20 mouse cellular contexts compared by ENCODE assay signal in genomic region chr2:160745497-160745896, GRCm38 (mm10). TPM values are rescaled to one million over a fixed set of nuclear protein-coding genes. Genes with fewer than 3 reads are reported as not detected.
DNase-seq lines count a peak whose midpoint lies in the region; ATAC-seq and TF ChIP-seq lines count a peak whose summit lies in the region.
"Had no signal": no experiment of that assay in that cellular context is flagged by ENCODE, and none has a peak within 500 bp of the region (broad histone marks: within the 10 kb centered on the region; RNA-seq: fewer than 3 reads in every experiment).

No protein-coding gene starts in this region.

- no peaks in the 10 kb centered on the region for H3K27me3 ChIP-seq in heart, adult 2 months (ENCODE audit: control insufficient read depth, insufficient read depth, low read length)
- H3K27me3 ChIP-seq in liver, adult 2 months (ENCODE audit: control insufficient read depth, insufficient read depth, low read length): no peaks in the 10 kb centered on the region
- H3K27me3 ChIP-seq in liver, embryonic 12.5 days (replicated peaks): no peaks in the 10 kb centered on the region
- H3K27me3 ChIP-seq: limb, embryonic 13.5 days; midbrain, embryonic 12.5 days had no signal

- no peak for ATAC-seq in liver, embryonic 12.5 days
- peak; percentile 12 to 33; a peak in 3 of 4 replicates for ATAC-seq in hematopoietic stem cell, adult 5-6 weeks (replicated peaks in 1 of 2; ENCODE audit: insufficient read depth in 1 of 2, low FRiP score in 2 of 2, low TSS enrichment in 1 of 2, low read depth in 1 of 2, poor library complexity in 2 of 2, severe bottlenecking in 2 of 2)
- ATAC-seq: forebrain, embryonic 14.5 days had no signal

- peaks cover 17% of the 10 kb centered on the region for H3K79me2 ChIP-seq in heart, adult 2 months (replicated peaks; ENCODE audit: control insufficient read depth, insufficient read depth, low read length)
- peaks cover 37% of the 10 kb centered on the region; the same call in 1 of the 2 replicates for H3K79me2 ChIP-seq in liver, adult 2 months (ENCODE audit: control insufficient read depth, insufficient read depth, low read length)

- no peak for DNase-seq in heart, adult 2 months
- no peak for DNase-seq in heart, adult 9 months (ENCODE audit: low spot score in 2 of 2)
- DNase-seq in liver, adult 2 months (ENCODE audit: extremely low read depth, low read depth, low spot score): no peak
- peak; percentile 64 for DNase-seq in CD4-positive helper T cell, adult 2 months (ENCODE audit: low read depth, low spot score)
- no peak for DNase-seq in cerebellum, postnatal 25 days
- DNase-seq in layer of hippocampus, adult 9-11 months: no peak
- DNase-seq: cerebellum, adult 9-10 months; heart, adult 18-20 months; kidney, adult 18-20 months; kidney, postnatal 4 days; lung, adult 2 months; right cerebral cortex, postnatal 14 days; thymus, postnatal 36 days had no signal

- TF ChIP-seq POLR2A in heart, adult 2 months (IDR thresholded peaks at IDR 0.05; ENCODE audit: insufficient read depth, low read depth, low read length): no peak
- TF ChIP-seq POLR2A in liver, adult 2 months (IDR thresholded peaks at IDR 0.05; ENCODE audit: extremely low read depth, insufficient read depth, low read length): no peak

- H3K4me3 ChIP-seq in heart, adult 2 months: no peak overlapping the region
- H3K4me3 ChIP-seq in liver, adult 2 months (ENCODE audit: insufficient read depth, low read depth, low read length): no peak overlapping the region
- no peak overlapping the region for H3K4me3 ChIP-seq in liver, embryonic 12.5 days
- H3K4me3 ChIP-seq: limb, embryonic 13.5 days; midbrain, embryonic 12.5 days; myocyte had no signal

- H3K9ac ChIP-seq in heart, adult 2 months (ENCODE audit: low read depth, low read length): peak overlapping the region; percentile 5; the same call in 1 of the 2 replicates
- no peak overlapping the region for H3K9ac ChIP-seq in liver, adult 2 months (ENCODE audit: low read depth, low read length)
- H3K9ac ChIP-seq in liver, embryonic 12.5 days: no peak overlapping the region
- H3K9ac ChIP-seq: hindbrain, embryonic 14.5 days; limb, embryonic 13.5 days; midbrain, embryonic 12.5 days had no signal

- no peak for TF ChIP-seq EP300 in heart, adult 2 months (IDR thresholded peaks at IDR 0.05; ENCODE audit: insufficient read depth, low read depth, low read length)

- no peaks in the 10 kb centered on the region for H3K9me3 ChIP-seq in liver, embryonic 12.5 days (replicated peaks)
- H3K9me3 ChIP-seq: limb, embryonic 13.5 days; midbrain, embryonic 12.5 days had no signal

- intact Hi-C loops in heart, adult 2 months (cut with DNase I): loop anchor here (2.0 kb wide), 1 partner anchor 15 kb away; the partner anchor contains the start of gene Plcg1

- no peak overlapping the region for H3K4me2 ChIP-seq in liver, embryonic 12.5 days
- H3K4me2 ChIP-seq: hindbrain, embryonic 14.5 days; limb, embryonic 13.5 days; midbrain, embryonic 12.5 days had no signal

- H3K4me1 ChIP-seq in heart, adult 2 months (ENCODE audit: control insufficient read depth, insufficient read depth, low read length): peaks cover 54% of the 10 kb centered on the region
- peaks cover 33% of the 10 kb centered on the region for H3K4me1 ChIP-seq in liver, adult 2 months (ENCODE audit: control insufficient read depth, insufficient read depth, low read length)
- H3K4me1 ChIP-seq in liver, embryonic 12.5 days: peaks cover 46% of the 10 kb centered on the region

- no peak for TF ChIP-seq CTCF in heart, adult 2 months (IDR thresholded peaks at IDR 0.05)
- no peak for TF ChIP-seq CTCF in liver, adult 2 months (IDR thresholded peaks at IDR 0.05; ENCODE audit: low read depth, low read length)

- peaks cover 46% of the 10 kb centered on the region for H3K36me3 ChIP-seq in heart, adult 2 months (ENCODE audit: control insufficient read depth, insufficient read depth, low read length)
- peaks cover 9% of the 10 kb centered on the region for H3K36me3 ChIP-seq in liver, adult 2 months (ENCODE audit: control insufficient read depth, insufficient read depth, low read length)
- H3K36me3 ChIP-seq in liver, embryonic 12.5 days: peaks cover 24% of the 10 kb centered on the region

- H3K27ac ChIP-seq in heart, adult 2 months: peak overlapping the region; percentile 83
- peak overlapping the region; percentile 79 for H3K27ac ChIP-seq in liver, adult 2 months (replicated peaks; ENCODE audit: insufficient read depth, low read depth, low read length)
- no peak overlapping the region; the same call in 1 of the 2 replicates for H3K27ac ChIP-seq in liver, embryonic 12.5 days
- H3K27ac ChIP-seq: hindbrain, embryonic 14.5 days; limb, embryonic 13.5 days; midbrain, embryonic 12.5 days had no signal

- 59% methylated on average over 1 of the region's 1 CpGs for WGBS in heart, adult 2 months
- 95% methylated on average over 1 of the region's 1 CpGs for WGBS in liver, adult 2 months
- 37% methylated on average over 1 of the region's 1 CpGs for WGBS in liver, embryonic 12.5 days (ENCODE audit: insufficient replicate concordance)

RNA-seq across cellular contexts. Expression of gene Plcg1, which starts 14.4 kb away (rescaled TPM):
- 10 to 100 TPM; 56.4 to 67.2 TPM for total RNA-seq in heart, adult 2 months (2021)
- 45.8 and 66.5 TPM in 2 replicates for polyA plus RNA-seq in heart, adult 2 months (2012; rRNA removed)
- 37.3 and 40.9 TPM in 2 replicates for total RNA-seq in liver, adult 2 months (2014; rRNA removed)
- 24.9 and 30.0 TPM in 2 replicates for polyA plus RNA-seq in liver, adult 2 months (2012; rRNA removed)
- 11.7 and 16.0 TPM in 2 replicates for polyA plus RNA-seq in liver, embryonic 12.5 days (2016; fragmentation: Nextera tagmentation; extraction: Ambion mirVana)
- total RNA-seq in hematopoietic stem cell, adult 5-6 weeks (2017): 68.4 and 90.4 TPM in 2 replicates
